Comparison of ENCODE assay signal across 12 mouse cellular contexts in genomic region chr1:36893146-36893545, GRCm38 (mm10). TPM values are rescaled to one million over a fixed set of nuclear protein-coding genes. Genes with fewer than 3 reads are reported as not detected.
A peak's percentile ranks its signal among the peaks of the same experiment; 100 is the strongest.
DNase-seq lines count a peak whose midpoint lies in the region; ATAC-seq and TF ChIP-seq lines count a peak whose summit lies in the region.
"Had no signal": no experiment of that assay in that cellular context is flagged by ENCODE, and none has a peak within 500 bp of the region (broad histone marks: within the 10 kb centered on the region; RNA-seq: fewer than 3 reads in every experiment).

No protein-coding gene starts in this region.

- no peak for DNase-seq in forebrain, postnatal 0 days
- peak; percentile 15 for DNase-seq in left cerebral cortex, postnatal 4 days
- no peak for DNase-seq in left cerebral cortex, adult 11 months (ENCODE audit: low spot score)
- DNase-seq in adrenal gland, adult 8-10 months: peak; percentile 36
- DNase-seq in urinary bladder, adult 18-20 months (ENCODE audit: low spot score in 2 of 2): no peak

- no peaks in the 10 kb centered on the region for H3K27me3 ChIP-seq in forebrain, postnatal 0 days (ENCODE audit: insufficient read depth, low read length)
- no peaks in the 10 kb centered on the region for H3K27me3 ChIP-seq in forebrain, embryonic 15.5 days
- H3K27me3 ChIP-seq in ES-Bruce4 (ENCODE audit: control insufficient read depth, insufficient read depth, low read length, poor library complexity, severe bottlenecking): no peaks in the 10 kb centered on the region
- H3K27me3 ChIP-seq: heart, embryonic 15.5 days; hindbrain, embryonic 13.5 days had no signal

- no peak overlapping the region for H3K4me2 ChIP-seq in forebrain, postnatal 0 days (ENCODE audit: low read depth)
- H3K4me2 ChIP-seq in forebrain, embryonic 15.5 days (replicated peaks): no peak overlapping the region
- H3K4me2 ChIP-seq: heart, embryonic 15.5 days; hindbrain, embryonic 13.5 days had no signal

- intact Hi-C loops in left cerebral cortex, postnatal 4 days (cut with DNase I): no loop called here

- no peaks in the 10 kb centered on the region for H3K36me3 ChIP-seq in forebrain, postnatal 0 days (ENCODE audit: insufficient read depth)
- no peaks in the 10 kb centered on the region for H3K36me3 ChIP-seq in forebrain, embryonic 15.5 days
- peaks cover 14% of the 10 kb centered on the region for H3K36me3 ChIP-seq in ES-Bruce4 (ENCODE audit: control insufficient read depth, insufficient read depth, low read length, poor library complexity, severe bottlenecking)
- H3K36me3 ChIP-seq: heart, embryonic 15.5 days; hindbrain, embryonic 13.5 days; limb, embryonic 10.5 days had no signal

- no peak for TF ChIP-seq CTCF in forebrain, postnatal 0 days (IDR thresholded peaks at IDR 0.05; ENCODE audit: low read depth)
- TF ChIP-seq CTCF in ES-Bruce4 (IDR thresholded peaks at IDR 0.05; ENCODE audit: low read depth, low read length): no peak

- H3K4me1 ChIP-seq in forebrain, postnatal 0 days (ENCODE audit: insufficient read depth): peaks cover 5% of the 10 kb centered on the region; the same call in 1 of the 2 replicates
- peaks cover 16% of the 10 kb centered on the region for H3K4me1 ChIP-seq in forebrain, embryonic 15.5 days
- H3K4me1 ChIP-seq in ES-Bruce4 (ENCODE audit: control insufficient read depth, insufficient read depth, low read length): peaks cover 3% of the 10 kb centered on the region

- no peaks in the 10 kb centered on the region for H3K9me3 ChIP-seq in forebrain, postnatal 0 days (ENCODE audit: low read length)
- H3K9me3 ChIP-seq in forebrain, embryonic 15.5 days: no peaks in the 10 kb centered on the region
- H3K9me3 ChIP-seq in ES-Bruce4 (replicated peaks; ENCODE audit: control insufficient read depth, insufficient read depth, low read length, poor library complexity, severe bottlenecking): no peaks in the 10 kb centered on the region
- H3K9me3 ChIP-seq: heart, embryonic 15.5 days; hindbrain, embryonic 13.5 days; limb, embryonic 10.5 days had no signal

- no peak overlapping the region for H3K27ac ChIP-seq in forebrain, postnatal 0 days (ENCODE audit: low read depth, low read length)
- H3K27ac ChIP-seq in forebrain, embryonic 15.5 days (replicated peaks): no peak overlapping the region
- H3K27ac ChIP-seq in ES-Bruce4 (ENCODE audit: insufficient read depth, low read length): peak overlapping the region; percentile 37
- H3K27ac ChIP-seq: heart, embryonic 15.5 days; hindbrain, embryonic 13.5 days; kidney, postnatal 0 days; limb, embryonic 10.5 days had no signal

- WGBS in forebrain, postnatal 0 days: 28% methylated on average over 6 of the region's 6 CpGs
- 35% methylated on average over 6 of the region's 6 CpGs for WGBS in forebrain, embryonic 15.5 days

- H3K4me3 ChIP-seq in forebrain, postnatal 0 days (ENCODE audit: low read depth, low read length): no peak overlapping the region
- H3K4me3 ChIP-seq in forebrain, embryonic 15.5 days: no peak overlapping the region
- H3K4me3 ChIP-seq in ES-Bruce4 (ENCODE audit: low read depth, low read length): no peak overlapping the region
- H3K4me3 ChIP-seq: heart, embryonic 15.5 days; hindbrain, embryonic 13.5 days; limb, embryonic 10.5 days; myocyte had no signal

- no peak for TF ChIP-seq POLR2A in ES-Bruce4 (IDR thresholded peaks at IDR 0.05; ENCODE audit: insufficient read depth, low read length)

- no peak overlapping the region for H3K9ac ChIP-seq in forebrain, postnatal 0 days
- no peak overlapping the region for H3K9ac ChIP-seq in forebrain, embryonic 15.5 days (replicated peaks)
- no peak overlapping the region for H3K9ac ChIP-seq in ES-Bruce4 (ENCODE audit: low read depth, poor library complexity, severe bottlenecking)
- H3K9ac ChIP-seq: heart, embryonic 15.5 days; hindbrain, embryonic 13.5 days had no signal

- ATAC-seq in forebrain, postnatal 0 days: 0 out of 2 replicates have a peak, but pooled peaks have one; percentile 36
- ATAC-seq in forebrain, embryonic 15.5 days (replicated peaks): no peak

- no peak for TF ChIP-seq EP300 in ES-Bruce4 (IDR thresholded peaks at IDR 0.05; ENCODE audit: insufficient read depth, low read depth, low read length)

RNA-seq across cellular contexts. Expression of gene Tmem131, which starts 50.3 kb away (rescaled TPM):
- 19.9 and 29.3 TPM in 2 replicates for total RNA-seq in forebrain, postnatal 0 days (2014; rRNA removed)
- 7.2 and 9.4 TPM in 2 replicates for polyA plus RNA-seq in forebrain, postnatal 0 days (2015; fragmentation: Nextera tagmentation; extraction: Ambion mirVana)
- polyA plus RNA-seq in forebrain, embryonic 15.5 days (2015; fragmentation: Nextera tagmentation; extraction: Ambion mirVana): 13.0 and 13.2 TPM in 2 replicates
- 10 to 100 TPM; 79.6 to 82.0 TPM for total RNA-seq in left cerebral cortex, postnatal 4 days (2021)
- 77.1 and 77.7 TPM in 2 replicates for polyA plus RNA-seq in ES-Bruce4 (2011; ENCODE audit: insufficient read depth, insufficient read length, low read depth, missing spikeins)
- total RNA-seq in adrenal gland, adult 8-10 months (2022): 10 to 100 TPM; 38.4 to 51.7 (median 48.2) TPM

Comparison
In these comparisons a context has a peak if more than half of its experiments do, and no peak if none do; other contexts are left out.
1. DNase-seq: peak in left cerebral cortex, postnatal 4 days (single experiment) and adrenal gland, adult 8-10 months (single experiment); none in forebrain, postnatal 0 days (single experiment), left cerebral cortex, adult 11 months (single experiment) and urinary bladder, adult 18-20 months (0 of 2).